Mouse (Mus musculus) kidney, embryonic 14.5 days (tissue): ENCODE data around the gene Socs7. TPM values are rescaled to one million over a fixed set of nuclear protein-coding genes. Genes with fewer than 3 reads are reported as not detected.

Source experiments
- ATAC-seq: fragments of 200-750 bp; cut with Nextera tagmentation; 2 replicates; pipeline ENCODE4 v1.8.0; 2017; ENCODE audit warnings: moderate number of reproducible peaks, mild to moderate bottlenecking, moderate TSS enrichment, moderate library complexity; ENCODE audit not compliant: low FRiP score, low TSS enrichment
- H3K27ac ChIP-seq: fragments of 300-500 bp; sonication (generic); 2 replicates; pipeline ENCODE4 v1.5.1; 2014; ENCODE audit warnings: low read depth, mild to moderate bottlenecking, low read length, moderate library complexity, mixed read lengths
- H3K27me3 ChIP-seq: fragments of 300-500 bp; sonication (generic); 2 replicates; pipeline ENCODE4 v1.6.1; 2014; ENCODE audit warnings: mild to moderate bottlenecking, low read length; ENCODE audit not compliant: control insufficient read depth, insufficient read depth
- H3K36me3 ChIP-seq: fragments of 300-500 bp; sonication (generic); 2 replicates; pipeline ENCODE4 v1.6.1; 2014; ENCODE audit warnings: low read length, mixed read lengths; ENCODE audit not compliant: control insufficient read depth, insufficient read depth
- H3K4me1 ChIP-seq: fragments of 300-500 bp; sonication (generic); 2 replicates; pipeline ENCODE4 v1.6.1; 2014; ENCODE audit warnings: low read length, mixed read lengths; ENCODE audit not compliant: control insufficient read depth, insufficient read depth
- H3K4me2 ChIP-seq: fragments of 300-500 bp; sonication (generic); replicated peaks from 2 replicates; pipeline ENCODE4 v1.6.1; 2014; ENCODE audit warnings: low read depth, mild to moderate bottlenecking, low read length
- H3K4me3 ChIP-seq: fragments of 300-500 bp; sonication (generic); 2 replicates; pipeline ENCODE4 v1.5.1; 2014; ENCODE audit warnings: mild to moderate bottlenecking, low read length
- H3K9ac ChIP-seq: fragments of 300-500 bp; sonication (generic); 2 replicates; pipeline ENCODE4 v1.6.1; 2014; ENCODE audit warnings: low read depth, mild to moderate bottlenecking, low read length, moderate library complexity
- H3K9me3 ChIP-seq: fragments of 300-500 bp; sonication (generic); 2 replicates; pipeline ENCODE4 v1.6.1; 2016; ENCODE audit warnings: low read length; ENCODE audit not compliant: control insufficient read depth
- WGBS: fragments of 180-500 bp; shearing (Covaris S2); extraction: QIAGEN DNeasy Blood & Tissue Kit; methylation state at CpG from one replicate; pipeline ENCODE4 v1.1.7; 2014; 5-methylcytosine and 5-hydroxymethylcytosine counted together
- polyA plus RNA-seq: library from polyadenylated mRNA; unstranded; fragments of >200 nt; fragmentation: Nextera tagmentation; extraction: Ambion mirVana; gene quantifications from 2 replicates; pipeline ENCODE4 v1.2.1, GENCODE M21; 2014

Gene Socs7
- polyA plus RNA-seq, 1 experiment from 2014 or later: 2.5 TPM

DNA sequence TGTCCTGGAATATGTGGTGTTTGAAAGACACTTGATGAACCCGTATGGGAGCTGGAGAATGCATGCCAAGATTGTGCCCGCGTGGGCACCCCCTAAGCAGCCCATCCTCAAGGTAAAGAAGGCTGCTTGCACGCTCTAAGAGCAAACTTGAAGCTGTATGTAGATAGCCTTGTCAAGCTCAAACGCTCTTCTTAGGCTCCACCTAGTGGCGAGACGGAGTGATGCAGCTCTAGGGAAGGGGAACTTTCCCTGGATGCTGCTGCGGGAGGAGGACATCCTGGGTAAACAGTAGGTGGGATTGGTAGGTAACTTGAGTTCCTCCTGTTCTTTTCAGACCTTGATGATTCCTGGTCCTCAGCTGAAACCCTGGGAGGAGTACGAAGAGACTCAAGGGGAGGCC lies 34.2 kb upstream of the Socs7 start:
- H3K36me3 ChIP-seq: peaks cover 54% of the 10 kb centered on the region
- WGBS: 29% methylated on average over 9 of the region's 9 CpGs
- no peak overlapping the region for H3K9ac ChIP-seq
- no peak overlapping the region for H3K27ac ChIP-seq
- H3K4me3 ChIP-seq: no peak overlapping the region
- no peak for ATAC-seq
- no peak overlapping the region for H3K4me2 ChIP-seq
- H3K4me1 ChIP-seq: no peaks in the 10 kb centered on the region
- no peaks in the 10 kb centered on the region for H3K27me3 ChIP-seq
- no peaks in the 10 kb centered on the region for H3K9me3 ChIP-seq

DNA sequence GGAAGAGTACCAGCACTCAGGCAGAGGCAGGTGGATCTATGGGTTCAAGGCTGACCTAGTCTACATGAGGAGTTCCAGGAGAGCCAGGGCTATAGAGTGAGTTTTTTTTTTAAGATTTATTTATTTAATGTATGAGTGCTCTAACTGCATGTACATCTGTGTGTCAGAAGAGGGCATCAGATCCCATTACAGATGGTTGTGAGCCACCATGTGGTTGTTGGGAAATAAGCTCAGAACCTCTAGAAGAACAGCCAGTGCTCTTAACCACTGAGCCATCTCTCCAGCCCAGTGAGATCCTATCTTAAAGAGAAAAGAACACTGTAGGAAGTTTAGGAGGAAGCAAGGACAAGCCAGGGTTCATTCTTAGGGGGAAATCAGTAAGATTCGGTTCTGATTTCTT lies 32.0 kb upstream of the Socs7 start:
- no peaks in the 10 kb centered on the region for H3K27me3 ChIP-seq
- H3K9ac ChIP-seq: no peak overlapping the region
- no peak for ATAC-seq
- H3K4me1 ChIP-seq: no peaks in the 10 kb centered on the region
- WGBS: 84% methylated on average over 1 of the region's 1 CpGs
- no peak overlapping the region for H3K4me2 ChIP-seq
- H3K4me3 ChIP-seq: no peak overlapping the region
- no peaks in the 10 kb centered on the region for H3K9me3 ChIP-seq
- H3K36me3 ChIP-seq: peaks cover 36% of the 10 kb centered on the region
- H3K27ac ChIP-seq: no peak overlapping the region

DNA sequence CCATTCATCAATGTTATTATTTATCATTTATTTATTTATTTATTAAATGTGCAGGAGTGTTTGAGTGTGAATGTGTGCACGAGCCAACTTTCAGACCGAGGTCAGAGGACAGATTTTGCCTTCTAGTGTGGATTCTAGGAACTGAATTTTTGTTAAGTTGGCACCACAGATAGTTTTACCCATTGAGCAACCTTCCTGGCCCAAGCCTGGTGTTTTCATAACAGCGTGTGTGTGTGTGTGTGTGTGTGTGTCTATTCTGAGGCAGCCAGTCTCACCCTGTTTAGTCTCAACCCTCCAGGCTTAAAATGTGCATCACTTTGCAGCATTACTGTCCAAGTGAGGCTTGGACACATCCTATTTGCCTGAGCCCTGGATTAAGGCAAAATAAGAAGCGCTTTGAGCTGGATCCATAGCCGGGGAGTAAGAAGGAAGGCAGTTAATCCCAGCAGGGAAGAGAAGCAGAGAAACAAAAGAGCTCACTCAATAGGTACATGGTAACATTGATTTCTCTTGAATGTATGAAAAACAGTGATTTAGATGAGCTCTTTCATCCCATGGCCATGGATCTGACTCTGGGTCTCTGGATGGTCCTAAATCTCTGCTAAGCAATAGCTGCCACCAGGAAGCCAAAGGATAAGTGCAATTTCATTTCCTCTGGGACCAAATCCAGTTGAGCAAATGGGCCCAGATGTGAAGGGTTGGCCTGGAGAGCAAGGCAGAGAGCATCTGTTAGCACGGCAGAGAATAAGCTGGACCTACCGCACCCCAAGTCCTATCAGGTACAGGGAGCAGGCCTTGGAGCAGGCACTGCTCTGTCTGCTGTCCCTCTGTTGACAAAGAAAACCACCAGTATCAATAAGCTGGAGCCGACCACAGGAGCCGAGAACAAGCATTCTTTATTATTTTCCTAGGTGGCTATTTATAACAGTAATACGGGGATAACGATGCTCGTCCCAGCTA lies 30.8 kb upstream of the Socs7 start:
- 86% methylated on average over 12 of the region's 12 CpGs for WGBS
- H3K4me1 ChIP-seq: no peaks in the 10 kb centered on the region
- H3K4me2 ChIP-seq: no peak overlapping the region
- no peak for ATAC-seq
- H3K9ac ChIP-seq: no peak overlapping the region
- no peaks in the 10 kb centered on the region for H3K9me3 ChIP-seq
- H3K4me3 ChIP-seq: no peak overlapping the region
- H3K36me3 ChIP-seq: peaks cover 26% of the 10 kb centered on the region
- H3K27ac ChIP-seq: no peak overlapping the region
- no peaks in the 10 kb centered on the region for H3K27me3 ChIP-seq

DNA sequence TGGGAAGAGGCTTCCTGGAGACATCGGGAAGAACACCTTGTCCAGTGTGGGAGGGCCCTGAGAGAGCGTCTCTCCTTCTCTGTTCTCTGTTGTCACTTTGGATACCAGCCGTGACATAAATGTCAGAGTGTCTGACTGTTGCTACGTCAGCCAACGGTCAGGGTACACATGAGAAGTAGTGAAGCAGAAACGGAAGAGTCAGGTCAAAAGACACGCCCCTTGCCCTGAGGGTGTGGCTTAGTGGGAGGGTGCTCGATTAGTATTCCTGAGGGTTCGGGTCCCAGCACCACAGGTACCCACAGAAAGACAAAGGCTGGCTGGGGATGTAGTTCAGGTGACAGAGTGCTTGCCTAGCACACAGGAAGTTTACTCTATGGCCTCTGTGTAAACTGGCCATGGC lies 29.3 kb upstream of the Socs7 start:
- Histone ChIP-seq H3K4me2 (no peak overlapping the region), H3K27me3 (no peaks in the 10 kb centered on the region; the same call in 1 of the 2 replicates), H3K9me3 (no peaks in the 10 kb centered on the region), H3K36me3 (peaks cover 16% of the 10 kb centered on the region; the same call in 1 of the 2 replicates), H3K4me1 (no peaks in the 10 kb centered on the region), H3K9ac (no peak overlapping the region), H3K4me3 (no peak overlapping the region), H3K27ac (no peak overlapping the region)
- ATAC-seq: no peak
- WGBS: 45% methylated on average over 9 of the region's 9 CpGs

DNA sequence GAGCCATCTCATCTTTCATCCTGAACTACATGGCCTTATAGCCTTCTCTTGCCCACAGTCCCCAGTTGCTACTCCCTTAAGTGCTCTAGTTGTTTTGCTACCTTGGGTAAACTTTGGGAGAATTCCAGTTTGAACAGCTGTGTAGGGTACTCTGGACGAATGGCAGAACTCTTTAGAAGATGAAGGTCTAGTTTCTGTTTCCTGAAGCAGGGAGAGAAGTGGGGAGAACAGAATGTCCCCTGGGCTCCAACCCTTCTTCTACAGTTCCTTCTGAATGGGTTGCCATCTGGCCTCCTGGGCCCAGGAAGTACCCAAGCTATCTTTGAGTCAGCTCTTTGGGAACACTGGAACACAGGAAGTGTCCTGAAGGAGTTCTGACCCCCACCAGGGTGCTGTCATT lies 28.5 kb upstream of the Socs7 start:
- Histone ChIP-seq H3K4me3 (no peak overlapping the region), H3K27me3 (peaks cover 3% of the 10 kb centered on the region; the same call in 1 of the 2 replicates), H3K36me3 (peaks cover 12% of the 10 kb centered on the region; the same call in 1 of the 2 replicates), H3K4me2 (no peak overlapping the region), H3K9ac (no peak overlapping the region), H3K27ac (no peak overlapping the region), H3K4me1 (no peaks in the 10 kb centered on the region), H3K9me3 (no peaks in the 10 kb centered on the region)
- WGBS: 49% methylated on average over 1 of the region's 1 CpGs
- no peak for ATAC-seq

DNA sequence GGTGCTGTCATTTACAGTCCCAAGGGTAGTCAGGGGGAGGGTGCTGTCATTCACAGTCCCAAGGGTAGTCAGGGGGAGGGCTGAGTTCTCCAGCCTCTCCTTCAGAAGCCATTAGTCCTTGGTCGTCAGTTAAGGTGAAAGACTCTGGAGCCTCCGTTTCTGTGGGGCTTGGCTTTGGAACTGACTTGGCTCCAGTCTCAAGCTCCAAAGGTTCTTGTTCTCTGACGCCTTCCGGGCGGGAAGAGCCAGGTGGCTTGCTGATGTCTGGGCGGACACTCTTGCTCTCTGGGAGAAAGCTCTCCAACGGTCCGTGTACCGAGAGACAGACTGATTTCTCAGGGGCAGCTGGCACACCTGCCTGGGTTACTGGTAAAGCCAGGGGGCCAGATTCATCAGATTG lies 28.0 kb upstream of the Socs7 start:
- Histone ChIP-seq H3K4me1 (no peaks in the 10 kb centered on the region), H3K4me2 (no peak overlapping the region), H3K36me3 (peaks cover 7% of the 10 kb centered on the region; the same call in 1 of the 2 replicates), H3K9ac (no peak overlapping the region), H3K4me3 (no peak overlapping the region), H3K27ac (no peak overlapping the region), H3K9me3 (no peaks in the 10 kb centered on the region), H3K27me3 (peaks cover 4% of the 10 kb centered on the region; the same call in 1 of the 2 replicates)
- ATAC-seq: no peak
- 84% methylated on average over 9 of the region's 9 CpGs for WGBS

DNA sequence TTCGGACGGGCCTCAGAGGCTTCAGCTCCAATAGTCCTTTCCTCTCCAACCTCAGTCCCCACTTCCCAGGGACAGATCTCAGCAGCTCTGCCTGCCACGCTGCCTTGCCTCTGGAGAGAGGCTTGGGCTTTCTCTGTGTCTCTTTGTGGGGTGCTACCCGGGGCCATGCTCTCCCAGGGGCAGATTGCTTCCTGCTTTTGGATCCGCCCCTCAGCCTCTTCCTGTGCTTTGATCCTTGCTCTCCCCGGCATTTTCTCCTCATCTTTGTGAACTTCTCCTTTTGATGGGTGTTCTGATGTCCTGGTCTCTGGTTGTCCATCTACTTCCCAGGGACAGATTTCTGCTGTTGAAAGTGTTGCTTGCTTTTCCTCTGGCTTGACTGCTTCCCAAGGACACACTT lies 26.1 kb upstream of the Socs7 start:
- 35% methylated on average over 6 of the region's 6 CpGs for WGBS
- no peak overlapping the region for H3K27ac ChIP-seq
- no peak overlapping the region for H3K9ac ChIP-seq
- H3K4me2 ChIP-seq: no peak overlapping the region
- no peak overlapping the region for H3K4me3 ChIP-seq
- 0 out of 2 replicates have a peak, but pooled peaks cover 6% of the 10 kb centered on the region for H3K36me3 ChIP-seq
- no peak for ATAC-seq
- H3K9me3 ChIP-seq: no peaks in the 10 kb centered on the region
- H3K4me1 ChIP-seq: no peaks in the 10 kb centered on the region
- peaks cover 4% of the 10 kb centered on the region; the same call in 1 of the 2 replicates for H3K27me3 ChIP-seq

DNA sequence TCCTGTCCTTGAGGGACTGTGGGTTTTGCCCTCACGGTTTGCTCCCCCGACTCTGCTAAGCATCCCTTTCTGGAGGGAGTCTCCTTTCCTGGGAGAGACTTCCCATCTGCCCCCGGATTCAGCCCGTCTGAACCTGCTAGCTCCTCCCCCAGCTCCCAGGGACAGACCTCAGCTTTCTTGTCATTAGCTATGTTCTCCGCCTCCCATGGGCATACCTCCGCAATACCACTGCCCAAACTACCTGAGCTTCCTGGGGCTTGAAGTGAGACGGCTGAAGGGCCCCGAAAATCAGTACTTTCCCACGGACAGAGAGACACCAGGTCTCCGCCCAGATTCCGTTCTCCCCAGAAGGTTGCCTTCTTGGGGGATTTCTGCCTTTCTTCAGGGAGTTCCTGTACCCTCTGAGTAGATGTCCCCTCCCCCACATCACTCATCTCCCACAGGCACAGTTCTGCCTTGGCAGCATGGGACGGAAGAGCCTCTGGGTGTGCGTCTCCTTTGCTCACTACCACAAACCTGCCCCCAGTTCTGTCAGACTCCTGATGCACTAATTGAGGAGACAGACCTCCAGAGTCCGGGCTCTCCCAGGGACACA lies 25.5 kb upstream of the Socs7 start:
- H3K9ac ChIP-seq: no peak overlapping the region
- 0 out of 2 replicates have a peak, but pooled peaks cover 4% of the 10 kb centered on the region for H3K36me3 ChIP-seq
- H3K4me3 ChIP-seq: no peak overlapping the region
- WGBS: 59% methylated on average over 14 of the region's 14 CpGs
- no peak overlapping the region for H3K4me2 ChIP-seq
- H3K9me3 ChIP-seq: no peaks in the 10 kb centered on the region
- no peak overlapping the region for H3K27ac ChIP-seq
- H3K27me3 ChIP-seq: peaks cover 4% of the 10 kb centered on the region; the same call in 1 of the 2 replicates
- no peaks in the 10 kb centered on the region for H3K4me1 ChIP-seq
- ATAC-seq: no peak

DNA sequence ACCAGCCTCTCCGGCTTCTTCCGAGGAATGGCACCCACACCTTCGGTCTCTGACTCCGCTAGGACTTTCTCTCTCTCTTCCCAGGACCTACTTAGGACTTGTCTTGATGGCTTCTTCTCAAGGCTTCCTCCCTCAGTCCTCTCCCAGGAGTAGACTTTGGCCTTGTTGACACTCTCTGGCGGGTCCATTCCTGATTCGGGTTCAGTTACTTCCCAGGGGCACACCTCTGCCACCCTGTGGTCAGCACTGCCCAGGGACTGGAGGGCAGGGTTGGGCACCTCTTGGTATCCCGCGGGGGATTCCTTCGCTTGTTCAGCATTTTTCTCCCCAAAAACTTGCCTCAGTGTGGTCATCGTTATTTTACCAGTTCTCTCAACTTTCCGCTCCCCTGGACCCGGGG lies 25.0 kb upstream of the Socs7 start:
- Histone ChIP-seq H3K9ac (no peak overlapping the region), H3K9me3 (no peaks in the 10 kb centered on the region), H3K36me3 (no peaks in the 10 kb centered on the region), H3K4me2 (no peak overlapping the region), H3K4me3 (no peak overlapping the region), H3K4me1 (no peaks in the 10 kb centered on the region), H3K27me3 (peaks cover 4% of the 10 kb centered on the region; the same call in 1 of the 2 replicates), H3K27ac (no peak overlapping the region)
- no peak for ATAC-seq
- WGBS: 87% methylated on average over 12 of the region's 12 CpGs
